Mouse (Mus musculus) spleen, adult 18-20 months (tissue): ENCODE measurements around the gene C2cd4c.

Source experiments
- DNase-seq, 2 experiments: peaks; one replicate each; pipeline ENCODE4 v3.0.0; 2022; ENCODE audit warnings: mixed read lengths in 2 of 2

Gene C2cd4c

GRCm38 (mm10) chr10:79578276-79578675, 35.5 kb downstream of the C2cd4c start:
- no peak for DNase-seq

GRCm38 (mm10) chr10:79577376-79577775, 36.4 kb downstream of the C2cd4c start:
- no peak for DNase-seq

GRCm38 (mm10) chr10:79575754-79576153, 38.1 kb downstream of the C2cd4c start:
- DNase-seq, result no peak

- DNase-seq, result no peak
These were observed 39.0 kb downstream of the C2cd4c start for GRCm38 (mm10) chr10:79574796-79575195.

- no peak for DNase-seq
These were observed 39.5 kb downstream of the C2cd4c start for GRCm38 (mm10) chr10:79574350-79574749.

- DNase-seq, result no peak
These were observed 40.2 kb downstream of the C2cd4c start for GRCm38 (mm10) chr10:79573611-79574010.

GRCm38 (mm10) chr10:79571314-79571713, 42.5 kb downstream of the C2cd4c start:
- no peak for DNase-seq

GRCm38 (mm10) chr10:79569921-79570320, 43.9 kb downstream of the C2cd4c start:
- DNase-seq, result no peak

GRCm38 (mm10) chr10:79559716-79560115, 54.1 kb downstream of the C2cd4c start:
- DNase-seq, result no peak

- DNase-seq, result no peak
These were observed 56.3 kb downstream of the C2cd4c start for GRCm38 (mm10) chr10:79557496-79557895.

GRCm38 (mm10) chr10:79556951-79557350, 56.9 kb downstream of the C2cd4c start:
- DNase-seq, result no peak
